Mouse (Mus musculus) bone marrow macrophage, adult 2 months (primary cell): Measurements from ENCODE around the gene Zfp426. TPM values are rescaled to one million over a fixed set of nuclear protein-coding genes. Genes with fewer than 3 reads are reported as not detected.

Experiments
- H3K27ac ChIP-seq: 2 replicates; pipeline ENCODE4 v1.5.1; 2012; ENCODE audit warnings: low read depth, low read length; ENCODE audit not compliant: insufficient read depth
- H3K4me1 ChIP-seq: 2 replicates; pipeline ENCODE4 v1.6.1; 2012; ENCODE audit warnings: low read length; ENCODE audit not compliant: control insufficient read depth, insufficient read depth
- H3K4me3 ChIP-seq: 2 replicates; pipeline ENCODE4 v1.5.1; 2012; ENCODE audit warnings: mild to moderate bottlenecking, low read length, moderate library complexity; ENCODE audit not compliant: insufficient read depth
- CTCF ChIP-seq: IDR thresholded peaks from 2 replicates; pipeline ENCODE4 v1.5.1; 2012; ENCODE audit warnings: low read depth, mild to moderate bottlenecking, low read length, moderate library complexity
- POLR2A ChIP-seq: IDR thresholded peaks from 2 replicates; pipeline ENCODE4 v1.6.1; 2012; ENCODE audit warnings: mild to moderate bottlenecking, low read depth, low read length, borderline replicate concordance
- polyA plus RNA-seq: library from polyadenylated mRNA; stranded (reverse); fragments of >200 nt; gene quantifications from 2 replicates; pipeline ENCODE4 v1.2.4, GENCODE M21; 2012; ENCODE audit not compliant: missing spikeins, insufficient read depth, insufficient read length

The Zfp426 gene
- polyA plus RNA-seq, 1 experiment: 14.7 TPM

GRCm38 (mm10) chr9:20512714-20513113 lies 20.2 kb upstream of the Zfp426 start:
- Histone ChIP-seq H3K27ac (no peak overlapping the region), H3K4me3 (no peak overlapping the region), H3K4me1 (peaks cover 10% of the 10 kb centered on the region; the same call in 1 of the 2 replicates)
- TF ChIP-seq POLR2A: no peak
- no peak for TF ChIP-seq CTCF

- Histone ChIP-seq H3K27ac (no peak overlapping the region), H3K4me1 (peaks cover 7% of the 10 kb centered on the region; the same call in 1 of the 2 replicates), H3K4me3 (no peak overlapping the region)
- TF ChIP-seq POLR2A (no peak), CTCF (no peak)
Measured at GRCm38 (mm10) chr9:20511645-20512044, 19.1 kb upstream of the Zfp426 start.

GRCm38 (mm10) chr9:20510346-20510745 lies 17.8 kb upstream of the Zfp426 start:
- TF ChIP-seq POLR2A: no peak
- TF ChIP-seq CTCF: no peak
- Histone ChIP-seq H3K4me1 (peaks cover 7% of the 10 kb centered on the region; the same call in 1 of the 2 replicates), H3K27ac (no peak overlapping the region), H3K4me3 (no peak overlapping the region)

- TF ChIP-seq CTCF (no peak), POLR2A (no peak)
Measured at GRCm38 (mm10) chr9:20509676-20510075, 17.1 kb upstream of the Zfp426 start.

GRCm38 (mm10) chr9:20504801-20505200 lies 12.3 kb upstream of the Zfp426 start:
- no peak overlapping the region for H3K4me3 ChIP-seq
- TF ChIP-seq CTCF (no peak), POLR2A (no peak)
- 0 out of 2 replicates have a peak, but pooled peaks cover 2% of the 10 kb centered on the region for H3K4me1 ChIP-seq
- no peak overlapping the region for H3K27ac ChIP-seq

More at GRCm38 (mm10) chr9:20509676-20510075, 17.1 kb upstream of the Zfp426 start:
- H3K4me3 ChIP-seq: no peak overlapping the region
- no peak overlapping the region for H3K27ac ChIP-seq
- H3K4me1 ChIP-seq: peaks cover 7% of the 10 kb centered on the region; the same call in 1 of the 2 replicates

GRCm38 (mm10) chr9:20493281-20493680 lies 735 bp upstream of the Zfp426 start:
- Histone ChIP-seq H3K4me3 (peak overlapping the region; percentile 99), H3K27ac (peak overlapping the region; percentile 75), H3K4me1 (peaks cover 4% of the 10 kb centered on the region; the same call in 1 of the 2 replicates)
- TF ChIP-seq POLR2A: no peak
- TF ChIP-seq CTCF: no peak

- peaks cover 4% of the 10 kb centered on the region; the same call in 1 of the 2 replicates for H3K4me1 ChIP-seq
Measured at GRCm38 (mm10) chr9:20491858-20492526, 554 bp downstream of the Zfp426 start.

GRCm38 (mm10) chr9:20489536-20489935 lies 3.0 kb downstream of the Zfp426 start:
- H3K27ac ChIP-seq: no peak overlapping the region

More at GRCm38 (mm10) chr9:20491858-20492526, 554 bp downstream of the Zfp426 start:
- H3K4me3 ChIP-seq: peak overlapping the region; percentile 99
- peak overlapping the region; percentile 75 for H3K27ac ChIP-seq
- TF ChIP-seq POLR2A (no peak), CTCF (no peak)

GRCm38 (mm10) chr9:20479396-20479795 lies 13.2 kb downstream of the Zfp426 start:
- Histone ChIP-seq H3K4me1 (peaks cover 2% of the 10 kb centered on the region; the same call in 1 of the 2 replicates), H3K27ac (no peak overlapping the region), H3K4me3 (no peak overlapping the region)
- no peak for TF ChIP-seq CTCF
- no peak for TF ChIP-seq POLR2A

More at GRCm38 (mm10) chr9:20489536-20489935, 3.0 kb downstream of the Zfp426 start:
- TF ChIP-seq POLR2A: no peak
- TF ChIP-seq CTCF: no peak
- no peak overlapping the region for H3K4me3 ChIP-seq
- peaks cover 4% of the 10 kb centered on the region; the same call in 1 of the 2 replicates for H3K4me1 ChIP-seq

GRCm38 (mm10) chr9:20476632-20477031 lies 15.9 kb downstream of the Zfp426 start:
- H3K4me3 ChIP-seq: no peak overlapping the region
- no peak overlapping the region for H3K27ac ChIP-seq
- TF ChIP-seq POLR2A: no peak
- no peak for TF ChIP-seq CTCF
- peaks cover 2% of the 10 kb centered on the region; the same call in 1 of the 2 replicates for H3K4me1 ChIP-seq
